Mouse (Mus musculus): ENCODE results near the gene Spef2.
"Not testable (repeated sequence)": the region's sequence is repeated elsewhere in the genome, so short reads cannot be mapped to it uniquely, and the experiment has no call there.

The Spef2 gene

DNA sequence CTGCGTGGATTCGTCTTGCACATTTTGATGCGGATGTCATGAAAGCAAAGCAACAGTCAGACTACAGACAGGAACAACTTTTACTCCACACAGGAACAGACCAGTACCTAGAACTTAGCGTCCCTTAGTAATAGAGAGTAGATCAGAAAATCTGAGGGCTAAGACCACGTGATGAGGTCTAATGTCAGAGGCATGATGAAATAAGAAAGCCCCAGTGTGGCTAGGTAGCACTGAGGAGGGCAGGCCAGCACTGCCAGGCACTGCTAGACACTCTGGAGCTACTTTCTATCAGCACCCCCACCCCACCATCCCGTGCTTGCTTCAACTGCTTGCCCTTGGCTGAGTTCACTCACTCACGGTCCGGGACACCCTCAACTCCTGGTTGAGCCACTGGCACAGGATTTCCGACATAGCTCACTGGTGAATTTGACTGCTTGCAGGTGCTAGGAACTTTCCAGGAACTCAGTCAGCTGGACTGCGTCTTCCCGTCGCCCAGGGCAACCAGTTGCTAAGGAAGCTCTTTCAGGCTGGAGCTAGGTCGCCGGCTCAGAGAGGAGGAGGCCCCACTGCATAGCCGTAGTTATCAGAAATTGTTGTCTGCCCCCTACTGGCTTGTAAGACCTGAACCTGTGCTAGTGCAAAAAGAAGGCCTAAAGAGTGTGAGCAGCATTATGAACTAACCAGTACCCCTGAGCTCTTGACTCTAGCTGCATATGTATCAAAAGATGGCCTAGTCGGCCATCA, at the start of gene Spef2:
Spef2 (minus strand) TSS at position 510 of the 744 bp plus-strand sequence.
- DNase-seq, result peak; percentile 7 to 28

DNA sequence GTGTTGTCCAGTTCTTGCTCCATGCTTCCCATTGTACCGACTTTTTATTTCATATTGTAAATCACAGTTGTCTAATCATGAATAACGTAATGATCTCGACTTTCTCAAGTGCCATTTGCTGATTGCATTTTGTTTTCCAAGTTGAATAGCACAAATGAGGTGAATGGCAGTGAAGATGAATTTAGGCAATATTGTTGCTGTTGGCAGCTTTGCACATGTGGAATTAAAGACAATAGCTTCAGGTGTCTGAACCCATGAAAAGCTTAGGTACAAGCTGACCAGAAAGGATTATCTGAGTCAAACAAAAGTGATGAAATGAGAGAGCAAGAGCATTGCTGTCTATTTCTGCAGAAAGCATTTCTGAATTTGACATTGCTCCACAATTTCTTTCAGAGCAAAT, 45.5 kb upstream of the Spef2 start:
- no peak for DNase-seq

DNA sequence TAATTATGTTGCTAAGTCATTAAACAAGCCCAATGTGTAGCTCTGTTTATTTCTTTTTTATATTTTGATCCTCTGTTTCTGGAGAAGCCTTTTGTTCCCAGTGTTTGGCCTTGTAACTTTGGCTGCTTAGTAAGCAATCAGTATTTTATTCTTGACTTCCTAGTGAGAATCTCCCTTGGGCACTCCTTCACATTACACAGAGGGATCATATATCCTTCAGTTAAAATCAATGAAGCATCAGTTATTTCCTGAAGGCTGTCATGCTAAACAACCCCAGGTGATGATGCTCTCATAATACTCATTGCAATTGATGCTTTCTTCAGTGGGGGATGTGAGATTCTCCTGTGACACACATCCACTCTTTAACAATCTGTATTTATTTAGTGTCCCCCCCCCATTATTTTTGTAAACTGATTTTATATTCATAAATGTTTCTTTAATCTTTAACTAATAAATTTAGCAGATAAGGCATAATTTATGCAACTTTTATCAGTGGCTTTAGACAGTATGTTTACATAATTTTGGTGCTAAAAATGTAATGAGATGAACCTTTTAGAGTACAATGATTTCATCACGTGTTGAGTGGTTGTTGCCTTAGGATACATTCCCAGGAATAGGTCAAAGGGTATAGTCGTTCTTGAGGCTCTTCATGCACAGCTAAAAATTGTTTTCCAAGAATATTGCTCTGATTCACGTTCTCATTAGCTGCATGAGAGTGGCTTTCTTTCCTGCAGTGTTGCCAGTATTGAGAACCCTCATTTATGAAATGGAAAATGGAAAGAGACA, 39.8 kb upstream of the Spef2 start:
- no peak for DNase-seq

GRCm38 (mm10) chr15:9774222-9775142, 25.8 kb upstream of the Spef2 start:
- DNase-seq, result not testable (repeated sequence)

GRCm38 (mm10) chr15:9768184-9768918, 19.7 kb upstream of the Spef2 start:
- no peak for DNase-seq

GRCm38 (mm10) chr15:9767034-9767433, 18.4 kb upstream of the Spef2 start:
- no peak for DNase-seq

- DNase-seq, result no peak
Observed at GRCm38 (mm10) chr15:9750966-9751365, 2.3 kb upstream of the Spef2 start.

GRCm38 (mm10) chr15:9747410-9748104, 1.1 kb downstream of the Spef2 start:
- no peak for DNase-seq

DNA sequence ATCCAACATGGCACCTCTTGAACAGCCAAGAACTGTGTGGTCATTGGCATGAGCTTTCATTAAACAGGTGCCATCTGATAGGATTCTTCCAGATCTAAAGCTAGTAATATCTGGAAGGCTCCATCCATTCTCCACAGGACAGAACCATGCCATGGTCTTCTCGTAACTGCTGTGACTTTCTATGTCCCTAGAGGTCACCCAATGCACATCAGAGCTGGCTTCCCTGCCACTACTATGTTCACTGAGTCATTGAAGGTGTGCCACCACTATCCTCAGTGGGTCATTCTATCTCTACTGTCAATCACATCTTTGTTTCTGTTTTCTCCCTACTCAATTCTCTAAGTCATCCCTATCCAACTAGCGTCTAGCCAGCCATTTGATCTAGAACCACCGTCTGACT, 6.5 kb downstream of the Spef2 start:
- DNase-seq, result no peak

GRCm38 (mm10) chr15:9714574-9715458, 33.9 kb downstream of the Spef2 start:
- no peak for DNase-seq

DNA sequence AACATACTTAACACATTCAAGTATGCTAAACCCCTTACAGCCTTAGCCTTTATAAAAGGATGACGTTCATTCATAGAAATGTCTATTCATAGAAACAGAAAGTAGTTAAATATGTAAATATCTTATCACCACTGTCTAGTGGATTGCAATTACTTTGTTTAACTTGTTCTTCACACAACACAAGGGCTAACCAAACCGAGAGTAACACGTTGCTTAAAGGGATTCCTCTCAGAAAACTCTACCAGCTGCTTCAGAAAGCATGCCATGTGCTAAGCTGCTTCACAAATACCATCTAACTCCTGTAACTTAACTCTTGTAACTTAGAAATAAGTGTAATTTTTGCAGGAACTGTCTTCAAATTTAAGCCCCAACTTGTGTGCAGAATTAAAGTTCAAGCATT, 35.0 kb downstream of the Spef2 start:
- DNase-seq, result no peak

DNA sequence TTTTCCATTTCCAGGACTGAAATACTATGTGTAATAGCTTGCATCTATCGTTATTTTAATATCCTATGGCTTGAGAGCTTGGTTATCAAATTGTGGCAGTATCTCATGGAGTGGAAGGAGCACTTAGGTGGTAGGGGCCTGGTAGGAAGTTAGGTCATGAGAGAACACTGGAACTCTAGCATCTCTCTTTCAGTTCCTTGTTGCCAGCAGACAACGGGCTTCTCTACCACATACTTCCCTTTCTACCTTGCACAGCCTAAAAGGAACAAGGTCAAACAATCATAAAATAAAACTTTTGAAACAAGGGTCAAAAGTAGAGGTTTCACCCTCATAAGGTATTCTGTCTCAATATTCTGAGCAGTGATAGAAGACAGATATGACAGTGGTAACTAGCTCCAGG, 38.3 kb downstream of the Spef2 start:
- no peak for DNase-seq

GRCm38 (mm10) chr15:9705830-9706450, 42.7 kb downstream of the Spef2 start:
- no peak for DNase-seq

DNA sequence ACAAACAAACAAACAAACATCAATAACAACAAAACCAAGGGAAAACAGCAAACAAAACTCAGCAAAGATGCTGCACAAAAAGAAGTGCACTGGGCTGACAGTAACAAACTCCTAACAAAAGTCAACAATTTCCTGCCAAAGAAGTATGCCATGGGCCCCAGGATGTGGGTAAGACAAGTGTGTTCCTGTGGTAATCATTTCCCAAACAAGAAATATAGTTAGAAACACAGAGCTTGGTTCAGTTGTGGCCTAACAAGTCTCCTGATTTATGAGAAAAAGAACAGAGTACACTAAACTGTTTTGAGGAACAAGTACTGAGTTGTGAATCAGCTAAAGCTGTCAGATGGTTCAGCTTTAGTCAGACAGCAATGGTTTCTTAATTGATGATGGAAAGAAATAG, 46.8 kb downstream of the Spef2 start:
- DNase-seq, result no peak

DNA sequence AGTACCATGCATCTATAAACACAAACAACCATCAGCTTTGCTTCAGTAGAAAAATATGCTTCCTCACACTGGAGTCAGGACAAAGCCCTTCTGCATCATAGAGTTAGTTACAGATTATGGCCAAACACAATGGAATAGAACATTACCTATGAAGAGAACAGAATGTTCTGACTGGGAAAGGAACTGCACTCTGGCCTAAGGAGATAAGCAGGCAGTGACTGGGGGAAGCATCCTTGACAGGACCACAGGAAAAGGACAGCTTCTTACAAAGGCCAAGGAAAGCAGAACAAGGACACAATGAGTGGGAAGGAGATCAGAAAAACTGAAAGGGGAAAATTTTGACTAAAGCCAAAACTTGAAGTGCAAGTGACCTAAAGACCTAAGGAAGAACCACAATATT, 56.9 kb downstream of the Spef2 start:
- DNase-seq, result no peak

GRCm38 (mm10) chr15:9690845-9691244, 57.8 kb downstream of the Spef2 start:
- DNase-seq, result no peak

DNA sequence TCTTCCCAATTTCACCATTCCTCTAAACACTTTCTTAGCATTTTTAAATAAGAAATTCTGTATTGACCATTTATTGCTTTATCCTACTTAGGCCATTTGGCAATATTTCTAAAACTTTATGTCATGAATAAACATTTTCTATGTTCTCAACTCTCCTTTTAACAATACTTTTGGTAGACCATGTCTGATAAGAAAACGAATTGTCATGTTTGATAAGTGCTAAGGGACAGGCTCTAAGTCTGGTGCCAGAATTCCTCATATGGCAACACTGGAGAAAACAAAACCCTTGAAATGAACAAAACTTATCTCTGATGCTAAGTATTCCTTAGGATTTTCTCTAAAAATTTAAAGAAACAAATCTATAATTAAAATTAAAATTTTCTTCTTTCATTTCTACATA, 58.2 kb downstream of the Spef2 start:
- no peak for DNase-seq

DNA sequence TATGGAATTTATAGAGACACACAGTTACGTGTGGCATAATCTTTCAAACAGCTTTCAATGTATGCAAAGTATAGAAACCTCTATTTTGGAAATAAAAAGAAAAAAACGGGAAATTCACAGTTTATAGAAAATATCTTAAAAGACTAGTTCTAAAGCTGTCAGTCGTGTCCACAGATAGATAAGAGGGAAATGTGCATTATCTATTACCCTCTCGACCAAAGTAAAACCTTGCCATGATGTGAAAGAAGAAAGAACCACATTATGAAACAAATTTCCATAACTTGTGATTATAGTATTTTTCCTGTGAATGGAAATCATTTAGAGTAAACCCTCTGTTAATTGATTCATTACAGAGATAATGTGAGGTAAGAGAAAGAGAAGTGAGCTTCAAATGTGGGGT, 65.2 kb downstream of the Spef2 start:
- DNase-seq, result no peak

DNA sequence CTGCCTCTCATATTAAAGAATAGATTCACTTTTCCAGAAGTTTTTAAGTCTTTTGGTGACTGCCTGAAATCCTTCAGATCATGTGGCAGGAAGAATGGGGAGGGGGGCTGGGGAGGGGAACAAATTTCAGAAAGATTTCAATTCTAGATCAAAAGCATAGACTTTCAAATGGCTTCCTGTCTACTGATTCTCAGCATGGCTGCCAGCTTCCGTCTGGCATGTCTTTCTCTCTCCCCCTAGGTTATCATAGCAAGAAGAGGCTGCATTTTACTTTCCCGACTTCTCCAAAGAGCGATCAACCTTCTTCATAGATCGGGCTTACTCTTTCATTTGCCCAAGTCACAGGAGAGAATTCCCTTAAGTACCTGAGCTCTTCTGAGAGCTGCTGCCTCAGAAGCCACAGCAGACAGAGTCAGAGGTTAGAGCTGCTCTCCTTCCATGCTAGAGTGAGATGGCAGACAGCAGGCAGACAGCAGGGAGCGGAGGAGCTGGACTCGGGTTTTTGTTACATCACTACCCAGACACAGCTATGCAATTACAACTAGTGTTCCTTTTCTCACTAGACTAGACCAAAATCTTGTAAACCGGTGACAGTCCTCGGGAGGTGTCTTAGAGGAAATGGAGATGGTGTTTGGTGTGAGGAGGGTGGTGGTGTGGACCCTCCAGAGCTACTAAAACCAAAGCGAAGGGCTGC, 71.2 kb downstream of the Spef2 start:
- no peak for DNase-seq

- no peak for DNase-seq
Observed at GRCm38 (mm10) chr15:9668575-9668974, 80.1 kb downstream of the Spef2 start.
